Mouse (Mus musculus): ENCODE results near the gene Tulp1. TPM values are rescaled to one million over a fixed set of nuclear protein-coding genes. Genes with fewer than 3 reads are reported as not detected.
"Not testable (repeated sequence)": the region's sequence is repeated elsewhere in the genome, so short reads cannot be mapped to it uniquely, and the experiment has no call there.

The Tulp1 gene
- total RNA-seq, 2 experiments from 2014 or later: not detected

DNA sequence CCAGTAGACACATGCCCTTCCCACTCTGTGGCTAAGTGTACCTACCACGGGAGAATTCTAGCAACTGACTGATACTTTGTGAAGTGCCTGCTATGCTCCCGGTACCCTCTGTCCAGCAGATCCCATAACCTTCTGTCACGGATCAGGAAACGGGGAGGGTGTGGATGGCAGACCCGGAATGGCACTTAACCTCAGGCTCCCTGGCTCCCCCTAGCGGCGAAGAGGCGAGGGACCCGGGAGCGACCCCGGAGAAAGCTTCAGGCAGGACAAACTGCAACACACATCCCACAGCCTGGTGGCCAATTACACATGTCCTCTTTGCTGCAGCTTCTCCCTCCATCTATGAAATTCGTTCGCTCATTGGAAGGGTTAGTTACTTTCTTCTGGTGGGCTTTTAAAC is 3.4 kb upstream of the Tulp1 start:
- DNase-seq: peak; percentile 49 to 62

DNA sequence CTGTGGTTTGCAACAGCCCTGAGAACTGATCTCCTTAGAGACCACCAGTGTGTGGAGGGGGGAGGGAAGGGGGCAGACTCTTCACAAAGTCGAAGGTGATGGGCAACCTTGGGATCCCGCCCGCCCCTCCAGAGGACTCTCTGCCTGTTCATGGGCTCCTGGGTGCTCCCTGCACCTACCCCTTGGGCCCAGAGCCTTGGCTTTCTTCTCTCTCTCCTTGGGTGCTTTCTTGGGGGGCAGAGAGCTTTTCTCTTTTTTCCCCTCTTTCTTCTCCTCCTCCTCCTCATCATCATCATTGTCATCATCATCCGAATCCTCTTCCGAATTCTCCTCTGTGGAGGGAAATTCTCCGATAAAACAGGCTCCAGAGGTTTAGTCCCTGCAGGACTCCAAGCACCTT is 1.5 kb downstream of the Tulp1 start:
- DNase-seq: no peak

DNA sequence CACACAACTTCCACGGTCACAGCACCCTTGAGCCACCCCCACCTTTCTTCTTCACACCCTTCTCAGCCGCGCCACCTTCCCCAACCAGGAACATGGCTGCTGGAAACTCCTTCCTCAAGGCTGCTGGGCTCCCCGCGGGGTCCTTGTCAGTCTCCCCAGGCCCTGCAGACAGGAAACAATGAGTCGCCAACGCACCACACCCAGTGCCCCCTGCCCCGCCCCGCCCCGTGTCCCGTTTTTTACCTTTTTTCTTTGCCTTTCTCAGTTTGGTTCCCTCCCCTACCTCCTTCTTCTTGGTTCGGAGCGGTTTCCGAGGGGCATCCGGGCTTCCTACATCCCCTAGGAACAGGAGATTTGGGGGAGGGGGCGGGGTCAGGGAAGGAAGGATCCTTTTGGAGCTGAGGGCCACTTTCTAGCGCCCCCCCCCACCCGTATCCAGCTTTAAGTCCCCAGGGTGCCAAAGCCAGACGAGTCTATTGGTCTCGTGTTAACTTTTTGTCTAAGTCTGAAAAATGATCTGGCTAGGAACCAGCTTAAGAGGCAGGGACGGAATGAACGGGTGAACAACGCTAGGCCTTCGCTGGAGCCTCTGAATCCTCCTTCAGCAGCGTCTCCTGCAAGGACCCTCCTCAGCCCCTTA is 2.2 kb downstream of the Tulp1 start:
- no peak for DNase-seq

DNA sequence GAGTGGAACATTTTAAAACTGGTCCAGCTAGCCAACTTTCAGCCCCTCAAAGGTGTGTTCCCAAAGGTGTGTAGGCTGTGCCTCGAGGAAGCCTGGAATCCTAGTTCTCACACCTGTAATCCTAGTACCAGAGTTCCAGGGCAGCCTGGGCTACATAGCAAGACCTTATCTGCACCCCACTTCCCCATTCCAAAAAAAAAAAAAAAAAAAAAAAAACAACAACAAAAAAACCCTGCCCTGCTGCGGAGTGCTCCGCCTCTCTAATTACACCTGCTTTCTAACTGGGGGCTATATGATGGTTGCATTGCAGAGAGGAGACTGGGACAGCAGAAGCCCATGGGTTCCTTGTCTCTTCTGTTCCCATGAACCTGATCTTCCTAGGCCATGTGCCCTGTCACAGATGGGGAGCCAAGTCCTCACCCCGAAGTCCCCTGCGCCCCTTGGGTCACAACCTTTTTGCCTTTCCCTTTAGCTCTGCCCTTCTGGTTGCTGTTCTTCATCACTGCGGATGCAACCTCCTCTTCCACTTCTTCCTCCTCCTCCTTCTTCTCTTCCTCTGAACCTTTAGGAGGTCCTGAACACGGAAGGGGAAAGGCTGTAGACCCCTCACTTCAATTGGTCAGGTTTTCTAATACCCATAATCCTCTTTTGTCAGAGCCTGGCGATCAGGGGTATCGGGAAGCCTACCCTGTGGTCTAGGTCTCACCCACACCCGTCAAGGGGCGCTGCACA is 2.9 kb downstream of the Tulp1 start:
- DNase-seq: no peak

DNA sequence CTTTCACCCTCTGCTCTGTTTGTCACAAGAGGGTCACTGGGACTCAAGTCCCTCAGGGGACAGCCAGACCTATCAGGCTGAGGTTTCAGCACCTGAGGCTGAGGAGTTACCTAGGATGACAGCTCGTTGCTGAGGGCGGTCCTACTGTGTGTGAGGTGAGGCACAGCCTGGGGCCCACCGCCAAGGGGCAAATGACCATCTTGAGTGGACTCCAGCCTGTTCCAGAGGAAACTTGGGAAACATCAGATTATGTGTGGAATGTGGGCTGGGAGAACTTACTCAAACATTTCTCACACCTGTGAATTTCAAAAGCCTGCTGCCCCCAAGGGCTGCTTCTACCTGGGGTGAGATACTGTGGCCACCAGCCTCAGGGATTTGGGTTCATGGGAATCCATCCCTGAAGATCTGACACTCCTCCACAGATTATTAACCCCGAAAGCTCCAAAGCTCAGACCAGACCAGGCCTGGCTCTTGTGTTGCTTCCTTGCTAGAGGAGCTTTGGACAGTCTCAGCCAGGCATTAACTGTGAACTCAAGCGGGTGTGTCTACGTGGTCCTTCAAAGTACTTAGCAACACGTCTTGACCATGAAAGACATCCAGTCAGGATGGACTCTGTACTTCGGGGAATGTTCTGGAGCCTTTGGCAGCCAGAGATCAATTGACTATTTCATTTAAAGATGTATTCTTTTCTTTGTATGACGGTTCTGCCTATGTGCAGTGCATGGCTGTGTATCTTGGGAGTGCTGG is 4.3 kb downstream of the Tulp1 start:
- no peak for DNase-seq

DNA sequence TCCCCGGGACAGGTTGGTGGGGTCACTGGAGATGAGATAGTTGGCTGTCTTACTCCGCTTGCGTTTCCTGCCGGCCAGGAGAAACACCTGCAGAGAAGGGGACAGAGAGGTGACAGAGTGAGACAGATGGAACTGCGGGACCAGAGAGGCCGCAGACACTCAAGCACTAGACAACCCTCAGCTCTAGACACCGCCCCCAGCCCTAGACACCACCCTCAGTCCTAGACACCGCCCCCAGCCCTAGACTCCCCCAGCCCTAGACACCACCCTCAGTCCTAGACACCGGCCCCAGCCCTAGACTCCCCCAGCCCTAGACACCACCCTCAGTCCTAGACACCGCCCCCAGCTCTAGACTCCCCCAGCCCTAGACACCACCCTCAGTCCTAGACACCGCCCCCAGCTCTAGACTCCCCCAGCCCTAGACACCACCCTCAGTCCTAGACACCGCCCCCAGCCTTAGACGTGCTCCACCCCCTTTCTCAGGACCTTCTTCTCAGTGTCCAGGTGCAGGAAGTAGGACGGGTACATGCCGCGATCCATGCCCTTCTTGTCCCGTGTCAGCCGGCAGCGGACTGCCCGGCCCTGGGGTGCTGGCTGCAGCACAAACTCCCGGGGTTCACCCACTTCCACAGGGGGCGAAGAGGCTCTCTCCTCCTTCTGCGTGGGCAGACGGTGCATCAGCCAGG is 6.3 kb downstream of the Tulp1 start:
- not testable (repeated sequence) for DNase-seq

DNA sequence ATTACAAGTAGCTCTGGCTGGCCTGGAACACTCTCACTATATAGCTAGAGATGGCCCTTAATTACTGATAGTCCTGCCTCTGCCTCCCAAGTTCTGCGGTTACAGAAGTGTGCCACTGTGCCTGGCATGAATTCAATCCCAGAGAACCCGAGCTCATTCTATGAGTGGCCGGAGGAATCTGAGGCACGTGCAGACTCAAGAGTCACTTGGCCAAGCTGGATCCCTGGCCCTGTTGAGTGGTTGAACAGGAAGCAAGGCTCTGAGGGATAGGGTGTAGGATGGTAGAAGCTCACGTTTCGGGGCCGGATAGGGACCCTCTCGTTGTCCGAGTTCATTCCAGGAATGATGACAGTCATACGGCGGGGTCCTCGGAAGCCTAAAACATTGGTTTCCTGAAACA is 9.2 kb downstream of the Tulp1 start:
- DNase-seq: no peak

DNA sequence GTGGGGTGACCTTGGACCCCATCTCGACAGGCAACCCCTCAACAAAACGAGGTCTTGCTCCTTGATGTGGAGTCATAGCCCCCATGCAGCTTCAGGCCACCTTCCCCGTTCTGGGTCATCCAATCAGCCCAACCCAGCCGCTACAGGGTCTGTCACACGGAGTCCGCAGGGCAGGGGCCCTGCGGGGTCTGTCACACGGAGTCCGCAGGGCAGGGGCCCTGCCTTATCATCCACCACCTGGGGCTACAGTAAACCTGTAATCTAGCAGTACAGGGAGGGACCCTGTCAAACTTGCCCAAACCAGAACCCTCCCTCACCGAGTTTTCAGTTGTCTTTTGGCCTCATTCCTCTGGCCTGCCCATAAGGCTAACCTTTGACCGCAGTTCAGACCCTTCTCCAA is 13.0 kb downstream of the Tulp1 start:
- DNase-seq: no peak

DNA sequence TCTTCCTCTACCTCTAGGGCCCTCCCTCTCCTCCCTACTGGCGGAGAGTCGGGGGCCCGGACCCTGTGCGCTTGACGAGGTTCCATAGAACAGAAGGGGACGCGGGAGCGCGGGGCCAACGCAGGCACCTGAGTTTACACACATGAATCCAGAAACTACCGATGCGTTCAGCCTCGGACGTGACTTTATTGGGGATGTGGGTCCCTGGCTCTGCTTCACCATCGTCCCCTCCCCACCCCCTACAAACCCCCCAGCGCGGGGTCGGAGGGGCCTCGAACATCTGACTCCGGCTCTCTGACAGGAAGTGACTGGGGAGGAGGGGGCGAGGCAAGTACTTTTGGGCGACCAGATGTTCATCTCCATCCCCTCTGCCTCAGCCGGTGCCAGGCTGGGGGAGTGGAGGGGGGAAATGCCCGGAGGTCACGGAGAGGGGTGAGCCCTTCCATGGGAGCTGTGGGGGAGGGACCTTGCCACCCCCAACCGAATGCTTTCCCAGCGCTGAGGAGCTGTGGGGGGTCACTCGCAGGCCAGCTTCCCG is 13.6 kb downstream of the Tulp1 start:
- no peak for DNase-seq

DNA sequence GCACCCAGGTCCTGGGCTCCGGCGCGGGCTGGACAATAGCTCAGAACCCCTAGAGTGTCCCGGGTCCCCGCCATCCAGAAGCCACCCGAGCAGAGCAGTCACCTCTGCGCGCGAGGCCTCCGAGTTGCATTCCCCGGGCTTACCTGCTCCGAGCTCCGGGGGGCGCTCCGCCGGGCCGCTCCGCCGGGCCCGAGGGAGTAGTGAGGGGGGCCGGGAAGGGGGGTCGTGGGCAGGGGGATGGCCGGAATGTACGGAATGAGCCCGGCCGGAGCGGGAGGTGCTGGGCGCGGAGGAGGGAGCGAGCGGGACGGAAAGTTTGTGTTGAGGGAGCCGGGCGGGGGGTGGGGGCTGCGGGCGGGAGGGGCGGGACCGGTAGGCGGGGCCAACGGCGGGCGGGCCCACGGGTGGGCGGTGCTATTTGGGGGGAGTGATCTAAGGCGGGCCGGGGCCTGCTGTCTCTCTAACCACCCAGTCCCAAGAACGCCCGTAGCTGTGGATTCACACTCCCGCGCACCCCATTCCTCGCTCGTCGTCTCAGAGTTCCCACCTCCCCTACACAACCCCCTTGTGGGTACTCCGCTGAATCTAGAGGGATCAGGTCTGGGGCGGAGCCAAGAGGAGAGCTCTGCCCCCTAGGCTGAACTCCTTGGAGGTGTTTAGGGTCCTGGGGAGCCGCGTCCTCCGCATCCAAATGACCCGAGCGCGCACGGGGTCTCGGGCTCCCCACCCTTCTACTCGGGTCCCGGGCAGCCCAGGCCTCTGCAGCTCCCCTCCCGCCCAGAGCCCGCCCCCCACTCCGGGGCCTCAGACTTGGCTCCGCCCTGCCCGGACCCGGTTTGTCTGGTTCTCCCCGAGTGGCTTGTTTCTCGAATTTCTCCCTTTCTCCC is 14.3 kb downstream of the Tulp1 start, which contains the start of gene Tead3:
Gene Tead3, minus strand, starts transcription at position 352 of the 887 bp plus-strand sequence.
- no peak for DNase-seq

DNA sequence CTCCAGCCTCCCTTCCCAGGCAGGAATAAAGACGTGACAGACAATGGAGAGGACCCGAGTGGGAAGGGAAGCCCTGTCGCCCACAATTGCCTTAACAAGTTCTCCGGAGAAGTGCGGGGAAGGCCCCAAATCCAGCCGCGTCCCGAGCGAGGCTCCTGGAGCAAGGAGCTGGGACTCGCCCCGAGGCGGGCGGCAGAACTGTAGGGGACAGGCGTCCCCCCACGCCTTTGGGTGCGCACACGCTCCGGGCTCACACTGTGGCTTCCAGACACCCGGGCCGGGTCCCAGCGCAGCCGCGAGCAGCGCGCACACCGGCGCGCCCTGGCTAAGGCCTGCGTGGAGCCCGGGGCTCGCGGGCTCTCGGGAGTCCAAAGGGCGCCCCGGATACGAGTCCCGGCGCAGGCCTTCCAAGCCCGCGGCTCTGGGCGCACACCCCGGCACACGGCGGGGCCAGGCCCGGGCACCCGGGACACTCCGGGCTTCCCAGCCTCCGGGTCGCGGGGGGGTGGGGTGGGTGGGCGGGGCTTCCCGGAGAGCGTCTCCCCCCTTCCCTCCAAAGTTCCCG is 15.0 kb downstream of the Tulp1 start:
- DNase-seq: no peak

DNA sequence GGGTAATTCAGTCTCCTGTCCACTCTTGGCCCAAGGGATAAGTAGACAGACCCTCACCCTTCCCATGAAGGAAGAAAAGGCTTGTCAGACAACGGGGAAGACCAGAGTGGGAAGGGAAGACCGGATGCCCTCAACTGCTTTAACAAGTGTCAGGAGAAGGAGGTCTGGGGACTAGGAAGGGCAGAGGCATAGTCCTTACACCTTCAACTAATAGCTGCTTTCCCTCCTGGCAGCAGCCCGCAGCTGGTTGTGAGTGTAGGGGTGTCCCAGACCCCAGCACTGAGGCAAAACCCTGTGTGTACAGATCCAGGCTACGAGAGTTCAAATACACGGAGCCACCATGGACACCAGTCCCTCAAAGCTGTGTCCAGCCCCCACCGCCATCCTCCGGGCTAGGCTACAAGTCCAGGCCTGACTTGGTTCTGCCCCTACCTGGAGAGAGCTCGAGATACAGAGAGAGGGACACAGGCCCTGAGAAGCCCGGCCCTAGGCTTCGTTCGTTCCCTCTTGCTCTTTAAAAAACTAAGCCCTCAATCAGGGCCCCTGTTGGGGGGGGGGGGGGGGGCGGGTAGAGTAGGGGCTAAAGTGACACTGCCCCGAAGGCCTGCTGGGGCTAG is 15.7 kb downstream of the Tulp1 start:
- DNase-seq: no peak

DNA sequence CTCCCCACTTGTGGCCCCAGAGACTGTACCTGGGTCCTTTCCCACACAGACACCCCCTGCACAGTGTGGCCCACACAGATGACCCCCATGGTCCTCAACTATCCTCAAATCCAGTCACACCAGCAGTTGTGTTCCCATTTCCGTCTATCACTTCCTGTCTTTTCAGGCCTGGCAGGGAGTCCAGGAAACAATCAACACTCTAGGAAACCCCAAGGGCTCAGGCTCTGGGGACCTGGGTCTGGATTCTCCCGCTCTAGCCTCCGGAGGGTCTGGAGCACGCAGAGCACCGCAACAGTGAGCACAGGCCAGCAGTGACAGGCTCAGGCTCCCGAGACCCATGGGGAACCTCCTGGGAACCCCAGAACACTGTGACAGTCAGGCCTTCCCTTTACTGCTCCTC is 16.8 kb downstream of the Tulp1 start:
- DNase-seq: no peak

DNA sequence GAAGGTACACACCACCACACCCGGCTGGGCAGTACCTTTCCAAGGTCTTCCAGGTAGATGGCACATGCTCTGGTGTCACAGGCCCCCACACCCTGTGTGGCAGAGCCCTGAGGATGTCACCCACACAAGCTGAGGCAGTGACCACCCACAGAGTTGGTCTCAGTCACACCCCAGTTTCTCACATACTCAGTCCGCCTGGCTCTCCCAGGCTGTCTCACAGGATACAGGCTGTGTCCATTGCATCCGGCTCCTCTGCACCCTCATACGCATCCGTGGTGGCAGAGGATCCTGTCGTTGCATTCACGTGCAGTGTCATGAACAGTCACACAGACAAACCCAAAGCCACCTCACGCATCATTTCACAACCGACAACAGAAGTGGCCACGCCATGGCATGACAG is 17.7 kb downstream of the Tulp1 start:
- DNase-seq: no peak

DNA sequence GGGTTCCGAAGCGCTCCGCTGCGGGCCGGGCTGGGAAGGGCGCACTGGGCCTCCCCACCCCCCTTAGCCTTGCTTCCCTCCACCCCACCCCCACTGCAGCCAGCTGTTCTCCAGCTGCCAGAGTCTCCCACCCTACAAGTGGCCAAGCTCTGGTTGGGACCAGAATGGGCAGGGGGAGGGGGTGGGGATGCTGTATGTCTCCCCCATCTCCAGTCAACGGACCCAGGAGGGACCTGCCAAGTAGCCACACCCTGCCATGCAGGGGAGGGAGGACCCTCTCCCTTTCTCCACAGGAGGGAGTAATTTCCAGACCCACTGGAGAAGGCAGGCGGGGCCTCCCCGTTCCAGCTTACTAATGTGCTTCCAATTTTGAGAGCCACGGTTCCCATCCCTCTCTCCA is 19.1 kb downstream of the Tulp1 start:
- no peak for DNase-seq

DNA sequence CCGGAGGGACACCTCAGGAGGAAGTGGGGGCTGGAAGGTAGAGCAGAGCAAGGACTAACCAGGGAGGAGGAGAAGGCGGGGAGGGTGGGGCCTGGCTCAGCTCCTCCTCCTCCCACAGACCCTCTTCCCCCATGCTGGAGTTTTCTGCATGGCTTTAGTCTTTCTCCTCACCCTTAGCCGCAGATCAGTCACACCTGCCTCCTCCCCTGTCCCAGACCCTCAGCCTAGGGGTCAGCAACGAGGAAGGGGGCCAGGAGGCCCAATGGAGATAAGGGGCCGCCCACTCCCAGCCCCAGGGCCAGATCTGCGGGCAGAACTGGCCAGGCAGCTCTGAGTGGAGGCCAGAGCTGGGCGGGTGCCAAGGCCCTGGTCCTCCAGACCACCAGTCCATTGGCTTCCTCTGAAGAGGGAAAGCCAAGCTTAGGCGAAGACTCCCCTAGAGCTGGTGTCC is 19.7 kb downstream of the Tulp1 start:
- DNase-seq: no peak

DNA sequence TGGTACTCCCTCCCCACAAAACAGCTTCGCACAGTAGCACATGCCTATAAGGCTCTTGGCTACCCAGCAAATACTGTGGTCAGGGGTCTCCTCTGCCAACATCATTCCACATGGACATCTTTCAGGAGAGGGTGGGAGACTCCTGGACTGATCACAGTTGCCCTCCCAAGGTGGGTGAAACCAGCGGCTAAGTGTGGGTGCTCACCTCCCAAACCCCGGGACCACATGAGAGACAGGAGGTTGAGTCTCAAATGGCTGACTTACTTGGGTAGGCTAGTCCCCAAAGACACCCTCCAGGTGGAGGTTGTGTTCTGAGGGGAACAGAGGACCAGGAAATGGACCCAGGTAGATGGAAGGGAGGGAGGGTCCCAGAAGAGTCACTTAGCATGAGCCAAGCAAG is 20.4 kb downstream of the Tulp1 start:
- DNase-seq: no peak

DNA sequence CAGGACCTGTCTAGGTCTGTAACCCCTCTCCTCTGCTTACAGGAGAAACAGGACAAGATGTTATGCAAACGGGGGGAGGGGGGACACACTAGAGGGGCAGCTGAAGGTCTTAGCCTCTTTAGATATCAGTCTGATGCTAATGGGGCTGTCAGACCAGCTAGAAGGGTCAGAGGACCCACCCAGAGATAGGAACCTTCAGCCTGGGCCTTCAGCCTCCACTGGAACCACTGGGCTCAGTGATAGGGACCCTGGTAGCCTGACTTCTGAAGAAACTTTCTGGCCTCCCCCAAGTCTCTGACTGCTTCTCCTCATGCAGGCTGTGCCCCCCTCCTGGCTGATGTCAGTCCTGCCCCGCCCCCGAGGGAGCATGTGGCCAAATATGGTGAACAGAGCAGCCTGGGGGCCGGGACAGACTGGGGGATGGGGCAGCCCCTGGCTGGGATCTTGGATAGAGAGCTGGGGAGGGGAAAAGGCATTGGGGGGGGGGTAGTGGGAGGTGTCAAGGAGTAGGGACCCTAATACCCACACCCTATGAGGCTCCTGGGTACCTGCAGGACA is 20.9 kb downstream of the Tulp1 start:
- no peak for DNase-seq

DNA sequence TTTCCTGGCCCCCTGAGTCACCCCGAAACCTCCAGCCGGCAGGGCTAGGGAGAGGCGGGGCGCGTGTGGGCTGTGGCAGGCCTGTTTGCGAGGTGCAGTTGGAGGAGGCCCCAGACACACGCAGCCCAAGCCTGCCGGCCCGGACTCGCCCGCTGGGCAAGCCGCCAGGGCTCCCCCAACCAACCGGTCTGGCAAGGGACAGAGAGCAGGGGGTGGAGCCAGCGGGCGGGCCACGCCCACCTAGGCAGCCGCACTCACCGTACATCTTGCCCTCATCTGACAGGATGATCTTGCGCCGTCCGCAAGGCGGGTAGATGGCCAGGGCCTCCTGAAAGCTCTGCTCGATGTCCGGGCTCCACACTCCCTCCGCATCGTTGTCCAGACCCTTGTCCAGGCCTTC is 23.9 kb downstream of the Tulp1 start:
- peak; percentile 63 to 72 for DNase-seq

DNA sequence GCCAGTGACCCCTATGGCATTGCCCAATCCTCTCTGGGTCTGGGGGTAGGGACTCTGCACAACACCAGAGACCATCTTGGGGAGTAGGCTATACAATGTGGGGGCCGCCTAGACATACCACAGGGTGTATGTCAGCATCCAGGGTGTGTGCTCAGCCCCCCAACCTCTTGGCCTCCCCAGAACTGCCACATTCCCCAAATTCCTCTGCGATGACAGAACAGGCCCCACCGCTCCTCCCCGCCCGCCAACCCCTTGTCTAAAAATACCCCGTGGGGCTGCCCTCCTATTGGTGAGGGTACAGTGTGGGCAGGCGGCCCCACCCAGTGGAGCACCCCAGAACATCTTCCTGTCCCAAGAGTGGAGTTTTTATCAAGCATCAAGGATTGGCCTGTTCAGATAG is 24.4 kb downstream of the Tulp1 start:
- no peak for DNase-seq
